Mouse (Mus musculus) gastrocnemius, postnatal 14 days (tissue): Measurements from ENCODE around the gene Acadvl. TPM values are rescaled to one million over a fixed set of nuclear protein-coding genes. Genes with fewer than 3 reads are reported as not detected.

Experiments
- DNase-seq: peaks from one replicate; pipeline ENCODE4 v3.0.0; 2021; ENCODE audit warnings: mixed read lengths
- intact Hi-C: fragments of 180-260 bp; cut with DNase I; formaldehyde crosslinking; loops from one replicate; pipeline ENCODE4 v1.15.1; 2025; ENCODE audit warnings: low total_unique reads
- microRNA-seq, 2 experiments: library from miRNA; unstranded; fragments of <30 nt; microRNA quantifications; one replicate each; pipeline ENCODE4 v1.2.0; 2021
- total RNA-seq, 2 experiments: library from RNA; stranded (reverse); gene quantifications; 2 replicates each; pipeline ENCODE4 v1.2.3; 2021

Gene Acadvl
- total RNA-seq, 2 experiments from 2014 or later, result 266 to 408 TPM

DNA sequence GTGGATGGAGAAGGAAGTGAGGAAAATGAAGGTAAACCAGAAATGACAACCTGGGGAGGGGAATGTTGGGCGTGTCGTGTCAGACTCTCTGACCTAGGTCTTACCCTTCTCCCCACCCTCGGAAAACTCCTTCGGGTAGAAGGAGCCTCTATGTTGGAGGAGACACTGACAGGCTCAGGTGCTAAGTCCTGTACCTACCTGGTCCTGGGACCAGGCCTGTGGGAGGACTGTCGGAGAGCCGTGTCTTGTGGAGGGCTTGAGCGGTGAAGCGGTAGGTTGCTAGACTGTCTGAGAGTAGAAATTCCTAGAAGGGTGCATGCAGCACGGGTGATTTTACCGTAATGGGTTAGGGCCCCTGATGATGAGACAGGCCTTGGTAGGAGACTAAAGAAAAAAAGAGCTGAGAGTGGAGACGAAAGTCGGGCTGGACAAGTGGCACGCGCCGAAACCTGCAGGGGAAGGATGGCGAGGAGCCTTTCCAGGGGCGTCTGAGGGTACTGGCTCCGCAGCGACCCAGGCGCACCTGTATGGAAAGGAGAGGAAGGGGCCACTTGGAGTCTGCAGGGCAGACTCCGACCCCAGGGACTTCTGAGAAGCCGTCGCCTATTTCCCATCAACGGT lies 50.5 kb downstream of the Acadvl start, which contains the start of gene Cldn7:
Gene Cldn7 (plus strand): TSS at position 130 of the 621 bp plus-strand sequence.
- intact Hi-C loops, result no loop called here
- no peak for DNase-seq

GRCm38 (mm10) chr11:69961841-69962240 lies 53.4 kb downstream of the Acadvl start:
- DNase-seq, result no peak
- intact Hi-C loops, result no loop called here

- intact Hi-C loops, result no loop called here
These were observed 54.6 kb downstream of the Acadvl start for GRCm38 (mm10) chr11:69960616-69961015.

More at GRCm38 (mm10) chr11:69960616-69961015, 54.6 kb downstream of the Acadvl start:
- DNase-seq, result no peak

Small RNAs within 50 kb of the gene (microRNA-seq; reads per million reads assigned to microRNA genes)
- gene Gm44349, result 0 to 0.50 reads per million in 2 experiments
- 1,205 to 1,307 reads per million in 2 experiments for gene Mir324

Other genes starting within 250 kb of the Acadvl start
- 10 to 100 TPM; 18.2 to 21.3 TPM for gene Zbtb4, start 249.5 kb downstream of the Acadvl start, total RNA-seq
- 10 to 100 TPM; 75.5 to 80.7 TPM for gene Chrnb1, start 219.5 kb downstream of the Acadvl start, total RNA-seq
- 1 to 10 TPM; 6.6 to 8.0 TPM for gene Fgf11, start 213.6 kb downstream of the Acadvl start, total RNA-seq
- gene Tmem102, start 209.8 kb downstream of the Acadvl start, total RNA-seq, result under 1 TPM; 0.16 to 0.27 TPM
- not detected for gene Gm39566, start 200.1 kb downstream of the Acadvl start, total RNA-seq
- gene Spem2, start 196.9 kb downstream of the Acadvl start, total RNA-seq, result not detected
- not detected for gene Spem1, start 193.2 kb downstream of the Acadvl start, total RNA-seq
- gene Nlgn2, start 177.6 kb downstream of the Acadvl start, total RNA-seq, result 1 to 10 TPM; 6.8 to 7.4 TPM
- gene Tmem256, start 176.9 kb downstream of the Acadvl start, total RNA-seq, result 100 to 1,000 TPM; 104 to 108 TPM
- gene Plscr3, start 169.0 kb downstream of the Acadvl start, total RNA-seq, result 10 to 100 TPM; 16.5 to 22.4 TPM
- gene Tnk1, start 156.7 kb downstream of the Acadvl start, total RNA-seq, result under 1 TPM in 1 of 2 experiments, not detected in 1; 0.10 TPM
- gene Tmem95, start 137.4 kb downstream of the Acadvl start, total RNA-seq, result not detected
- 1 to 10 TPM; 2.0 TPM for gene Kctd11, start 134.0 kb downstream of the Acadvl start, total RNA-seq
- under 1 TPM; 0.33 to 0.55 TPM for gene Acap1, start 119.9 kb downstream of the Acadvl start, total RNA-seq
- under 1 TPM; 0.62 to 0.84 TPM for gene 2810408A11Rik, start 114.4 kb downstream of the Acadvl start, total RNA-seq
- 10 to 100 TPM; 27.2 to 29.1 TPM for gene Neurl4, start 114.3 kb downstream of the Acadvl start, total RNA-seq
- 10 to 100 TPM; 21.8 to 24.2 TPM for gene Gps2, start 101.5 kb downstream of the Acadvl start, total RNA-seq
- gene Eif5a, start 93.5 kb downstream of the Acadvl start, total RNA-seq, result 100 to 1,000 TPM; 567 to 637 TPM
- 1 to 10 TPM; 2.1 to 4.3 TPM for gene Ybx2, start 79.6 kb downstream of the Acadvl start, total RNA-seq
- gene Slc2a4, start 67.2 kb downstream of the Acadvl start, total RNA-seq, result 100 to 1,000 TPM; 158 to 236 TPM
- under 1 TPM in 1 of 2 experiments, not detected in 1; 0.72 TPM for gene Cldn7, start 50.6 kb downstream of the Acadvl start, total RNA-seq
- 100 to 1,000 TPM; 185 to 209 TPM for gene Ctdnep1, start 34.3 kb downstream of the Acadvl start, total RNA-seq
- gene Elp5, start 32.9 kb downstream of the Acadvl start, total RNA-seq, result 10 to 100 TPM; 43.0 to 52.9 TPM
- gene Gabarap, start 24.3 kb downstream of the Acadvl start, total RNA-seq, result 100 to 1,000 TPM; 170 to 180 TPM
- 10 to 100 TPM; 20.4 to 20.7 TPM for gene Phf23, start 19.6 kb downstream of the Acadvl start, total RNA-seq
- 1 to 10 TPM; 5.1 to 7.8 TPM for gene Dvl2, start 14.8 kb downstream of the Acadvl start, total RNA-seq
- gene Dlg4, start 1.5 kb upstream of the Acadvl start, total RNA-seq, result 1 to 10 TPM; 8.7 to 9.2 TPM
- gene Asgr1, start 38.7 kb upstream of the Acadvl start, total RNA-seq, result not detected
- not detected for gene Asgr2, start 77.2 kb upstream of the Acadvl start, total RNA-seq
- 1 to 10 TPM; 1.9 to 3.1 TPM for gene Mgl2, start 114.9 kb upstream of the Acadvl start, total RNA-seq
- gene Clec10a, start 140.8 kb upstream of the Acadvl start, total RNA-seq, result 1 to 10 TPM; 1.8 to 3.1 TPM
- gene Slc16a11, start 197.3 kb upstream of the Acadvl start, total RNA-seq, result under 1 TPM in 1 of 2 experiments, not detected in 1; 0.22 TPM
- 1 to 10 TPM in 1 of 2 experiments, under 1 TPM in 1; 0.53 to 1.5 TPM for gene Slc16a13, start 205.7 kb upstream of the Acadvl start, total RNA-seq
- gene Bcl6b, start 214.4 kb upstream of the Acadvl start, total RNA-seq, result 10 to 100 TPM; 12.4 to 13.7 TPM
- gene 0610010K14Rik, start 222.5 kb upstream of the Acadvl start, total RNA-seq, result 10 to 100 TPM; 29.7 to 37.4 TPM
- 1 to 10 TPM; 2.6 to 2.7 TPM for gene Gm21988, start 224.4 kb upstream of the Acadvl start, total RNA-seq
- gene Rnasek, start 224.4 kb upstream of the Acadvl start, total RNA-seq, result 10 to 100 TPM; 96.0 to 96.9 TPM
- gene Alox12, start 239.9 kb upstream of the Acadvl start, total RNA-seq, result 1 to 10 TPM in 1 of 2 experiments, under 1 TPM in 1; 1.00 to 1.2 TPM